Mouse (Mus musculus) embryonic fibroblast, embryonic 13.5 days (primary cell): ENCODE results near the gene Cadm4.

ENCODE experiments used
- CTCF ChIP-seq: IDR thresholded peaks from 2 replicates; pipeline ENCODE4 v1.5.1; 2011; ENCODE audit warnings: mild to moderate bottlenecking, control low read depth, low read length, moderate library complexity, borderline replicate concordance; ENCODE audit not compliant: insufficient read depth
- POLR2A ChIP-seq: IDR thresholded peaks from 2 replicates; pipeline ENCODE4 v1.6.1; 2011; ENCODE audit warnings: low read depth, mild to moderate bottlenecking, control low read depth, low read length, moderate library complexity

DNA sequence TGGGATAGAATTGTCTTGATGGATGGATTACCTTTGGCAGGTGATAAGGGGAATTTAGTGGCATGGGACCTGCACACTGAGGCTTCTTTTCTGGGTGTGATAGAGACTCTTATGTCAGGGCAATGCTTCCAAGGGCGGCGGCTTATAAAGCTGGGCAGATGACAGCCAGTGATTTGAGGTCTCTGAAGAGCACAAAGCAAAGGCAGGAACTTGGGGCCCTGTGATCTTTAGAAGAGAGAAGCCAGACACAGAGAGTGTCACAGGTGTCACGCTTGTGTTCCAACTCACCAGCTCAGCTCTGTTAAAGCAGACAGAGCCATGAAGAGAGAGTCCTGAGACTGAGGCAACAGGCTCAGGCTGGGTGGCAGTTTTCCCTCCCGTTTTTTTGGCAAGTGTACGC, 13.9 kb upstream of the Cadm4 start:
- TF ChIP-seq POLR2A: no peak
- TF ChIP-seq CTCF: no peak
